Mouse (Mus musculus): Measurements from ENCODE around the gene Pex6. TPM values are rescaled to one million over a fixed set of nuclear protein-coding genes. Genes with fewer than 3 reads are reported as not detected.
A peak's percentile ranks its signal among the peaks of the same experiment; 100 is the strongest.

Gene Pex6
- 43.4 and 43.9 TPM in 2 replicates for polyA plus RNA-seq (2012; rRNA removed)

DNA sequence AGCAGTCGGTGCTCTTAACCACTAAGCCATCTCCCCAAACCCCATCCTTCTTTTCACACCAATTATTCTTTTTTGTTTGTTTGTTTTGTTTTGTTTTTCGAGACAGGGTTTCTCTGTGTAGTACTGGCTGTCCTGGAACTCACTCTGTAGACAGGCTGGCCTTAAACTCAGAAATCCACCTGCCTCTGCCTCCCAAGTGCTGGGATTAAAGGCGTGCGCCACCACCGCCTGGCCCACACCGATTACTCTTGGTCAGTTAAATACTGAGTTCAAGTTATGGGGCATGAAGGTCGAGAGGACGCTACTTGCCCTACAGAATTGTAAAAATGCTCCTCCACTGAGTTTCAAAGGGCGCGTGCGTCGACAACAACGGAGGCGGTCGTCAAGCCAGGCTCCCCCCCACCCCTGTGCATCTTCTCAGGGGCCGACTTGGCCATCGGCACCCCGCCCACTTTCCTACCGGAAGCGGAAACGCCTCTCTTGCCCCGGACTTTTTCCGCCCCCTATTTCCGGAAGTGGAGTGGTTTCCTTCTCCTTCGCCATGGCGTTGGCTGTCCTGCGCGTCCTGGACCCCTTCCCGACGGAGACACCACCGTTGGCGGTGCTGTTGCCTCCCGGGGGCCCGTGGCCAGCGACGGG lies at the start of gene Pex6:
Gene Pex6 (plus strand): TSS at position 505 of the 639 bp plus-strand sequence.
- Histone ChIP-seq H3K4me3 (ENCODE audit: control insufficient read depth, low read depth, low read length) (peak within 1 kb of the TSS; percentile 100), H3K27me3 (ENCODE audit: control insufficient read depth, insufficient read depth, low read length) (no peaks in the 10 kb centered on the region), H3K36me3 (ENCODE audit: control insufficient read depth, insufficient read depth, low read length) (no peaks in the 10 kb centered on the region), H3K27ac (ENCODE audit: control insufficient read depth, insufficient read depth, low read depth, low read length) (peak within 1 kb of the TSS; percentile 91), H3K4me1 (ENCODE audit: control insufficient read depth, insufficient read depth, low read length) (peaks cover 4% of the 10 kb centered on the region)
- TF ChIP-seq POLR2A (IDR thresholded peaks at IDR 0.05; ENCODE audit: control insufficient read depth, low read depth, low read length): peak; percentile 87
- no peak for TF ChIP-seq CTCF (IDR thresholded peaks at IDR 0.05; ENCODE audit: control insufficient read depth, insufficient read depth, insufficient replicate concordance, low read depth, low read length)

DNA sequence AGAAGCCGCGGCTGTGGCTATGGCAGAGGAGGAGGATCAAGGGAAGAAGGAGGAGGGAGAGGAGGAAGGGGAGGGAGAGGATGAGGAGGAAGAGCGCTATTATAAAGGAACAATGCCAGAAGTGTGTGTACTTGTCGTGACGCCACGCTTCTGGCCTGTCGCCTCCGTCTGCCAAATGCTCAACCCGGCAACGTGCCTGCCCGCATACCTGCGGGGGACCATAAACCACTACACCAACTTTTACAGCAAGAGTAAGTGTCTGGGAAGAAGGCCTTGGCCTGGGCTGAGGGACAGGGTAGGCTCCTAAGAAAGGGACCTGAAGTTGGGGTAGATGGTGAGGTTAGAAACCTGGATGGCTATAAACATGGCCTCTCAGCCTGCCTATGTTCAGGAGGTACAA lies 49.3 kb upstream of the Pex6 start:
- no peaks in the 10 kb centered on the region; the same call in 1 of the 2 replicates for H3K4me1 ChIP-seq (ENCODE audit: control insufficient read depth, insufficient read depth, low read length)
- TF ChIP-seq POLR2A (IDR thresholded peaks at IDR 0.05; ENCODE audit: control insufficient read depth, low read depth, low read length) (no peak), CTCF (IDR thresholded peaks at IDR 0.05; ENCODE audit: control insufficient read depth, insufficient read depth, insufficient replicate concordance, low read depth, low read length) (no peak)
- no peak overlapping the region for H3K4me3 ChIP-seq (ENCODE audit: control insufficient read depth, low read depth, low read length)
- H3K27me3 ChIP-seq (ENCODE audit: control insufficient read depth, insufficient read depth, low read length): no peaks in the 10 kb centered on the region
- no peak overlapping the region for H3K27ac ChIP-seq (ENCODE audit: control insufficient read depth, insufficient read depth, low read depth, low read length)
- no peaks in the 10 kb centered on the region for H3K36me3 ChIP-seq (ENCODE audit: control insufficient read depth, insufficient read depth, low read length)

GRCm38 (mm10) chr17:46662730-46663129 lies 48.5 kb upstream of the Pex6 start:
- H3K36me3 ChIP-seq (ENCODE audit: control insufficient read depth, insufficient read depth, low read length): peaks cover 2% of the 10 kb centered on the region; the same call in 1 of the 2 replicates
- no peak overlapping the region for H3K27ac ChIP-seq (ENCODE audit: control insufficient read depth, insufficient read depth, low read depth, low read length)
- no peak for TF ChIP-seq CTCF (IDR thresholded peaks at IDR 0.05; ENCODE audit: control insufficient read depth, insufficient read depth, insufficient replicate concordance, low read depth, low read length)
- TF ChIP-seq POLR2A (IDR thresholded peaks at IDR 0.05; ENCODE audit: control insufficient read depth, low read depth, low read length): no peak
- H3K4me3 ChIP-seq (ENCODE audit: control insufficient read depth, low read depth, low read length): no peak overlapping the region
- no peaks in the 10 kb centered on the region; the same call in 1 of the 2 replicates for H3K4me1 ChIP-seq (ENCODE audit: control insufficient read depth, insufficient read depth, low read length)
- H3K27me3 ChIP-seq (ENCODE audit: control insufficient read depth, insufficient read depth, low read length): no peaks in the 10 kb centered on the region

DNA sequence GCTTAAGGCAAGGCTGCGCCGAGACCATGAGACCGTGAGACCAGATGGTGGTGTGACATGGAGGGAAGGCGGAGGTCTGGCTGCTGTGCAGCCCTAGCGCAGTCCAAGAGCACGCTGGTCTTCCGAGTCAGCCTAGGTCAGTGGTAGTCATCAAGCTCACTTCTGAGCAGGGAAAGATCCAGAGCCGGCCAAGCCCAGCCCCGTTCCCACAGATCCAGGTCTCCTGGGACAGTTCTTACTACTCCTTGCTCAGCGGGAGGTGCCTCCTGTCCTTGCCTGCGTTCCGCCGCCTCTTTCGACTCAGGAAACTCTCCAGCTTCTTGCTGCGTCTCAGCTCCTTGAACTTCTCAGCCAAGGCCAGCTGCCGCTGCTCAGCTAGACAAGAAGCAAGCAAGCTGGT lies 43.6 kb upstream of the Pex6 start:
- Histone ChIP-seq H3K36me3 (ENCODE audit: control insufficient read depth, insufficient read depth, low read length) (peaks cover 4% of the 10 kb centered on the region), H3K4me1 (ENCODE audit: control insufficient read depth, insufficient read depth, low read length) (no peaks in the 10 kb centered on the region; the same call in 1 of the 2 replicates), H3K27me3 (ENCODE audit: control insufficient read depth, insufficient read depth, low read length) (no peaks in the 10 kb centered on the region), H3K27ac (ENCODE audit: control insufficient read depth, insufficient read depth, low read depth, low read length) (no peak overlapping the region), H3K4me3 (ENCODE audit: control insufficient read depth, low read depth, low read length) (no peak overlapping the region)
- TF ChIP-seq POLR2A (IDR thresholded peaks at IDR 0.05; ENCODE audit: control insufficient read depth, low read depth, low read length) (no peak), CTCF (IDR thresholded peaks at IDR 0.05; ENCODE audit: control insufficient read depth, insufficient read depth, insufficient replicate concordance, low read depth, low read length) (no peak)

GRCm38 (mm10) chr17:46669911-46670310 lies 41.4 kb upstream of the Pex6 start:
- H3K36me3 ChIP-seq (ENCODE audit: control insufficient read depth, insufficient read depth, low read length): peaks cover 4% of the 10 kb centered on the region
- no peaks in the 10 kb centered on the region for H3K27me3 ChIP-seq (ENCODE audit: control insufficient read depth, insufficient read depth, low read length)
- no peak for TF ChIP-seq CTCF (IDR thresholded peaks at IDR 0.05; ENCODE audit: control insufficient read depth, insufficient read depth, insufficient replicate concordance, low read depth, low read length)
- no peak for TF ChIP-seq POLR2A (IDR thresholded peaks at IDR 0.05; ENCODE audit: control insufficient read depth, low read depth, low read length)
- no peak overlapping the region for H3K27ac ChIP-seq (ENCODE audit: control insufficient read depth, insufficient read depth, low read depth, low read length)
- no peak overlapping the region for H3K4me3 ChIP-seq (ENCODE audit: control insufficient read depth, low read depth, low read length)
- H3K4me1 ChIP-seq (ENCODE audit: control insufficient read depth, insufficient read depth, low read length): peaks cover 8% of the 10 kb centered on the region

GRCm38 (mm10) chr17:46673850-46674529 lies 37.3 kb upstream of the Pex6 start, which contains the start of gene Rrp36:
Gene Rrp36, minus strand, starts transcription at chr17:46674352.
- Histone ChIP-seq H3K27me3 (ENCODE audit: control insufficient read depth, insufficient read depth, low read length) (no peaks in the 10 kb centered on the region), H3K27ac (ENCODE audit: control insufficient read depth, insufficient read depth, low read depth, low read length) (peak within 1 kb of the TSS; percentile 91), H3K4me3 (ENCODE audit: control insufficient read depth, low read depth, low read length) (peak within 1 kb of the TSS; percentile 89), H3K36me3 (ENCODE audit: control insufficient read depth, insufficient read depth, low read length) (peaks cover 7% of the 10 kb centered on the region), H3K4me1 (ENCODE audit: control insufficient read depth, insufficient read depth, low read length) (peaks cover 9% of the 10 kb centered on the region)
- TF ChIP-seq POLR2A (IDR thresholded peaks at IDR 0.05; ENCODE audit: control insufficient read depth, low read depth, low read length): peak; percentile 92
- no peak for TF ChIP-seq CTCF (IDR thresholded peaks at IDR 0.05; ENCODE audit: control insufficient read depth, insufficient read depth, insufficient replicate concordance, low read depth, low read length)

DNA sequence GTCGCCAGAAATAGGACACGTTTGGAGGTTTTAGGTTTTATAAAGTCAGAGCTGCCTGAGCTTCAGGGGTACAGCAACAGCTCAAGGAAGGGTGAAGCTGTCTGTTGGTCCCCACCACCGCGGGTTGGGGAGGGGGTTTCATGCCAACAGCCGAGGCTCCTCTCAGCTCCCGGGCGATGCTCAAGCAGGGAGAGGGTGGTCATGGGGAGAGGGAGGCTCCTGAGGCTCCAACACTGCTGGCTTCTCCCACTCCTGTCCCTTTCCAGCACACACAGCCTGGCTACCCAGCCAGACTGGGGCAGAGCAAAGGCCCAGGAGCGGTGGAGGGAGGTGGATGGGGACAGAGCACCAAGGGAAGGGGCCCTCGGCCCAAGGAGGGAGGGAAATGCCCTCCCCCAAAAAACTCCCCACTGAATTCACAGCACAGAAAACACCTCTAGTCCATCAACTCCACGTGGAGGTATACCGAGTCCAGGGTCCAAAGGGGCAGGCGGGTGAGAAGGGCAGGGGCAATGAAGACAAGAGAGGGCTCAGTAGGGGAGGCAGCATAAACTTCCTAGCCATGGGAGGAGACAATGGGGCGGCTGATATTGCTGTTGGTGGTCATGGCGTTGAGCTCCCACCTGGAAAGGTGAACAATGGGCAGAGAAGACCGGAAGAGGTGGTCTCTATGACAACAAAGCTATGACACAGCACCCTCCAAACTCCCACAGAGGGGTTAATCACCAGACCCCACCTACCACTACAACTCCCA lies 36.6 kb upstream of the Pex6 start:
- TF ChIP-seq POLR2A (IDR thresholded peaks at IDR 0.05; ENCODE audit: control insufficient read depth, low read depth, low read length) (no peak; the same call in 1 of the 2 replicates), CTCF (IDR thresholded peaks at IDR 0.05; ENCODE audit: control insufficient read depth, insufficient read depth, insufficient replicate concordance, low read depth, low read length) (no peak)
- H3K4me3 ChIP-seq (ENCODE audit: control insufficient read depth, low read depth, low read length): peak overlapping the region; percentile 89
- peaks cover 14% of the 10 kb centered on the region for H3K4me1 ChIP-seq (ENCODE audit: control insufficient read depth, insufficient read depth, low read length)
- peak overlapping the region; percentile 91 for H3K27ac ChIP-seq (ENCODE audit: control insufficient read depth, insufficient read depth, low read depth, low read length)
- no peaks in the 10 kb centered on the region for H3K27me3 ChIP-seq (ENCODE audit: control insufficient read depth, insufficient read depth, low read length)
- H3K36me3 ChIP-seq (ENCODE audit: control insufficient read depth, insufficient read depth, low read length): peaks cover 7% of the 10 kb centered on the region
